Mouse (Mus musculus): ENCODE data around the gene Itgb2l.

The Itgb2l gene

DNA sequence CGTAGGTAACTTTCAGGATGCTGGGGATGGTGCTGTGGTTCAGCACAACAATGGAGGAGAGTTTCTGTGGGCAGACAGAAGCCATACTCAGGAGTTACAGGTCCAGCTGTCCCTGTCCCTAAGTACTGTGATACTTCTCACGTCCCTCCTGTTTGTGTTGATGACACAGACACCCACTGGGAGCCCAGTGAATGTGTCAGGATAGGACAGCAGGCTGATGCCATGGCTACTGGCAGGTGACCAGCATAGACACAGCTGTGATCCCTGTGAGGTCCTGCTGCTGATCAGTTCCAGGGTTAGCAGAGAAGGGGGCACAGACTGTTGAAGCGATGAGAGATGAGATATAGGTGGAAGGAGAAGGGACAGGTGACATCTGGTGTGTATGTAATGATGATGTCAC lies 14.4 kb downstream of the Itgb2l start:
- no peak for DNase-seq (ENCODE audit: low spot score in 2 of 2)

- no peak for DNase-seq (ENCODE audit: low spot score in 2 of 2)
Observed at GRCm38 (mm10) chr16:96426671-96427070, 16.7 kb downstream of the Itgb2l start.

- no peak for DNase-seq (ENCODE audit: low spot score in 2 of 2)
Observed at GRCm38 (mm10) chr16:96425044-96425443, 18.4 kb downstream of the Itgb2l start.

- DNase-seq (ENCODE audit: low spot score in 2 of 2) = peak in 1 of 2 experiments; percentile 24
Observed at GRCm38 (mm10) chr16:96408064-96408465, 35.4 kb downstream of the Itgb2l start.

- peak in 1 of 2 experiments; percentile 18 for DNase-seq (ENCODE audit: low spot score in 2 of 2)
Observed at GRCm38 (mm10) chr16:96406312-96406711, 37.1 kb downstream of the Itgb2l start.

- DNase-seq (ENCODE audit: low spot score in 2 of 2) = peak in 1 of 2 experiments; percentile 13
Observed at GRCm38 (mm10) chr16:96402294-96402693, 41.1 kb downstream of the Itgb2l start.

- peak; percentile 28 to 45 for DNase-seq (ENCODE audit: low spot score in 2 of 2)
Observed at GRCm38 (mm10) chr16:96400046-96400445, 43.4 kb downstream of the Itgb2l start.

DNA sequence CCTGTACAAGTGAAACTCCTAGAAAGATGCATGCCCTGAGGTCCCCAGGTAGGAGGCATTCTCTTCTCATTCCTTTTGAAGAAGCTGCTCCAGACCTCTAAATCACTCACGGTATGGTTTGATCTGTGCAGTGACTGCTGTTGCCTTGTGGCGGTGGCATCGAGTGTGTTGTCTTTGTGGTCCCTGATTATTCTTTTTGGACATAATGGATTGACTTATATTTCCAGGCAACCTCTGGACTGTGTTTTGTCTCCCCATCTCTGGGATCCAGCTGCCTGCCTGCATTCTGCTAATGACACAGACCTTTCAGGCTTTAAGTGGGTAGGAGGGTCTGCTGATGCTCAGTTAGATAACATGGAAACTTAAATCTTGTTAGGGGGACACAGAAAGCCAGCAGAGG lies 44.6 kb downstream of the Itgb2l start:
- peak in 1 of 2 experiments; percentile 4 for DNase-seq (ENCODE audit: low spot score in 2 of 2)

- peak in 1 of 2 experiments; percentile 10 for DNase-seq (ENCODE audit: low spot score in 2 of 2)
Observed at GRCm38 (mm10) chr16:96396013-96396650, 47.3 kb downstream of the Itgb2l start.

GRCm38 (mm10) chr16:96395516-96395915 lies 47.9 kb downstream of the Itgb2l start:
- peak in 1 of 2 experiments; percentile 13 for DNase-seq (ENCODE audit: low spot score in 2 of 2)

- DNase-seq (ENCODE audit: low spot score in 2 of 2) = peak in 1 of 2 experiments; percentile 16
Observed at GRCm38 (mm10) chr16:96391070-96391469, 52.3 kb downstream of the Itgb2l start.

DNA sequence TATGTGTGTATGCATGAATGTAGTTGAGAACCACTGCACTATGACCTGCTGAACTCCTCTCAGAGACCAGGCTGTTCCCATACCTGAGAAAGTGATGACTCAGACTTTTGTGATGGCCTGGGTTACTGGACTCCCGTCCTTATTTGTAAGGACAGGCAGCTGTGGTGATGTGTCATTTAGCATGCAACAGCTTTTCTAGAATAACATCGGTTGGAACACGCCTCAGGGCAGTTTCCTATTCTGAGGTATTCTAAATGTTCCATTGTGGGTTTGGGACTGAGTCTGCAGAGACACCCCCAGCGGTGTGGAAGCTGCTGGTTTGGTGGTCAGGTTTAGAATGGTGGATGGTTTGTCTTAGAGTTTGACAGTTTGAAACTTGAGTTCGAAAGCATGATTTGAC lies 54.9 kb downstream of the Itgb2l start:
- DNase-seq (ENCODE audit: low spot score in 2 of 2) = no peak

GRCm38 (mm10) chr16:96387685-96388371 lies 55.6 kb downstream of the Itgb2l start:
- no peak for DNase-seq (ENCODE audit: low spot score in 2 of 2)

DNA sequence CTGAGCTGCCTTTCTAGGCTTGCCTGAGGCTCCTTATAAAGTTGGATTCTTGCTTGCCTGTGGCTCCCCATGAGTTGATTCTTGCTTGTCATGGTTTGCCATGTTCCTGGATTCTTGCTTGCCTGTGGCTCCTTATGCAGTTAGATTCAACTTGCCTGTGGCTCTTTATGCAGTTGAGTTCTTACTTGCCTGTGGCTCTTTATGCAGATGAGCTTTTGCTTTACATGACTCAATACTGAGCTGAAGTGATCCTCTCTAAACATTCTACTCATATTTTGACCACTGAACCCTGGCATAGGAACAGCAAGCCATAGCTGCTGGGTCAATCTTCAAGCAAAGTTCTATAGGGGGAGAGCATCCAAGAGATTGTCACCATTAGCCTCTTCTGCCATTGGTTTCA lies 58.7 kb downstream of the Itgb2l start:
- DNase-seq (ENCODE audit: low spot score in 2 of 2) = no peak

DNA sequence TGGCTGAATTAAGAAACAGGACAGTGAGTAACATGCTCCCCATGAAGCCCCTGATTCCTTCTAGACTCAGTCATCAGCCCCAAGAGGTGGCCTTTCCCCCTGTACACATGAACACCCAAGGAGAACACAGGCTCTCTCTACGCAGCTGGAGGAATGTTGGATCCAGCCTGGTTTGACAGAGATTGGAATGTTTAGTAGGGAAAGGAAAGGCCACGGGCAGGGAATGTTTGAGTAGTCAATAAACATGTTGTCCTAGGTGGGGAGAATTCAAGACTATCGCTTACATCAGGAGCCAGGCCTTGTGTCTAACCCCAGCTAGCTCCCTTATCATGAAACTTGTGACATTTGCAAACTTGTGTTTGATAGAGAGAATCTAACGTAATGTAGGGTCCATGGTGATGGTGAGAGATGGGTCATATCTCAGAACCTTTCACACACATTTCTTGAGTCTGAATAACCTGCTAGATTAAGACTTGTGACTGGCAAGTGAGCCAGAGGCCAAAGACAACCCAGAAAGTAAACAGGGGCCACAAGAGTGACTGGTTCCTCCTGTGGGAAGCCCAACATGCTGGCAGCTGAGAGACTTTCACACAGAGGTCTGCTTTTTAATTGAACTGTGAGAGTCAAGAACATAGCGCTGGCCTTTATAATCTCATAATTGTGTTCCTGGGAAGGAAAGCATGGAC lies 60.8 kb downstream of the Itgb2l start:
- no peak for DNase-seq (ENCODE audit: low spot score in 2 of 2)

- DNase-seq (ENCODE audit: low spot score in 2 of 2) = no peak
Observed at GRCm38 (mm10) chr16:96381435-96381834, 62.0 kb downstream of the Itgb2l start.

DNA sequence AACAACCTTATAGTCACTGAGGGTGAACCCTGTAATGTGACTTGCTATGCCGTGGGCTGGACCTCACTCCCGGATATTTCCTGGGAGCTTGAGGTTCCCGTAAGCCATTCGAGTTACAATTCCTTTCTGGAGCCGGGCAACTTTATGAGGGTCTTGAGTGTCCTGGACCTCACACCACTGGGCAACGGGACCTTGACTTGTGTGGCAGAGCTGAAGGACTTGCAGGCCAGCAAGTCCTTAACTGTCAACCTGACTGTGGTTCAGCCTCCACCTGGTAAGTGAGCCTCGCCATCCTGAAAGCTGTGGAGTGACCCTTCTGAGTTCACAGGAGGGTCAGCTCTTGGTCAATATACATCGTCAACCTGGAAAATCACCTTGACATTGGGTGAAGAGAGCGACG lies 65.3 kb downstream of the Itgb2l start:
- no peak for DNase-seq (ENCODE audit: low spot score in 2 of 2)

- DNase-seq (ENCODE audit: low spot score in 2 of 2) = peak; percentile 36 to 42
Observed at GRCm38 (mm10) chr16:96376342-96376741, 67.1 kb downstream of the Itgb2l start.

- DNase-seq (ENCODE audit: low spot score in 2 of 2) = no peak
Observed at GRCm38 (mm10) chr16:96375538-96375937, 67.9 kb downstream of the Itgb2l start.

GRCm38 (mm10) chr16:96372752-96373118 lies 70.7 kb downstream of the Itgb2l start:
- DNase-seq (ENCODE audit: low spot score in 2 of 2) = no peak

Measured in right cerebral cortex, postnatal 10 days (tissue).